Mouse (Mus musculus) thymus, adult 2 months (tissue): ENCODE measurements around the gene Cd274. TPM values are rescaled to one million over a fixed set of nuclear protein-coding genes. Genes with fewer than 3 reads are reported as not detected.
A peak's percentile ranks its signal among the peaks of the same experiment; 100 is the strongest.
"Not testable (repeated sequence)": the region's sequence is repeated elsewhere in the genome, so short reads cannot be mapped to it uniquely, and the experiment has no call there.

Source experiments
- DNase-seq: peaks from one replicate; pipeline ENCODE4 v3.0.0; 2021
- H3K27ac ChIP-seq: fragments of 200-500 bp; 2 replicates; pipeline ENCODE4 v1.5.1; 2012; ENCODE audit warnings: low read length, control low read depth; ENCODE audit not compliant: control insufficient read depth, insufficient read depth
- H3K27me3 ChIP-seq: fragments of 200-500 bp; 2 replicates; pipeline ENCODE4 v1.6.1; 2012; ENCODE audit warnings: mild to moderate bottlenecking, low read length, moderate library complexity, mixed read lengths; ENCODE audit not compliant: control insufficient read depth, insufficient read depth
- H3K36me3 ChIP-seq: fragments of 200-500 bp; 2 replicates; pipeline ENCODE4 v1.6.1; 2012; ENCODE audit warnings: mild to moderate bottlenecking, low read length, moderate library complexity; ENCODE audit not compliant: control insufficient read depth, insufficient read depth
- H3K4me1 ChIP-seq: fragments of 200-500 bp; replicated peaks from 2 replicates; pipeline ENCODE4 v1.6.1; 2012; ENCODE audit warnings: low read length; ENCODE audit not compliant: control insufficient read depth, insufficient read depth
- H3K4me3 ChIP-seq: fragments of 200-500 bp; 2 replicates; pipeline ENCODE4 v1.5.1; 2012; ENCODE audit warnings: mild to moderate bottlenecking, low read length, control low read depth, moderate library complexity; ENCODE audit not compliant: control insufficient read depth, insufficient read depth
- CTCF ChIP-seq: fragments of 200-500 bp; IDR thresholded peaks from 2 replicates; pipeline ENCODE4 v1.5.1; 2012; ENCODE audit warnings: mild to moderate bottlenecking, control low read depth, low read length, moderate library complexity, borderline replicate concordance; ENCODE audit not compliant: control insufficient read depth, poor library complexity, insufficient read depth; ENCODE audit errors: extremely low read depth
- POLR2A ChIP-seq: fragments of 200-500 bp; IDR thresholded peaks from 2 replicates; pipeline ENCODE4 v1.6.1; 2012; ENCODE audit warnings: mild to moderate bottlenecking, low read length, control low read depth, moderate library complexity; ENCODE audit not compliant: control insufficient read depth, poor library complexity, insufficient read depth; ENCODE audit errors: extremely low read depth
- WGBS: fragments of 180-500 bp; shearing (Covaris S2); methylation state at CpG from one replicate; pipeline ENCODE4 v1.1.7; 2018; 5-methylcytosine and 5-hydroxymethylcytosine counted together
- polyA plus RNA-seq: library from polyadenylated mRNA; depleted of rRNA; stranded (reverse); fragments of >200 nt; gene quantifications from 2 replicates; pipeline ENCODE4 v1.2.3, GENCODE M21; 2012

Gene Cd274
- polyA plus RNA-seq, 1 experiment = 22.9 TPM

- DNase-seq = no peak
- H3K27ac ChIP-seq = no peak overlapping the region
- TF ChIP-seq POLR2A (no peak), CTCF (no peak)
- no peaks in the 10 kb centered on the region for H3K27me3 ChIP-seq
- H3K4me3 ChIP-seq = no peak overlapping the region
- H3K36me3 ChIP-seq = no peaks in the 10 kb centered on the region
- H3K4me1 ChIP-seq = peaks cover 5% of the 10 kb centered on the region
- WGBS = 92% methylated on average over 6 of the region's 6 CpGs
Measured at GRCm38 (mm10) chr19:29412476-29413420, 45.5 kb downstream of the Cd274 start.

GRCm38 (mm10) chr19:29414513-29414912, 47.3 kb downstream of the Cd274 start:
- whole genome bisulfite sequencing = 84% methylated on average over 3 of the region's 3 CpGs
- TF ChIP-seq CTCF (no peak), POLR2A (no peak)

DNA sequence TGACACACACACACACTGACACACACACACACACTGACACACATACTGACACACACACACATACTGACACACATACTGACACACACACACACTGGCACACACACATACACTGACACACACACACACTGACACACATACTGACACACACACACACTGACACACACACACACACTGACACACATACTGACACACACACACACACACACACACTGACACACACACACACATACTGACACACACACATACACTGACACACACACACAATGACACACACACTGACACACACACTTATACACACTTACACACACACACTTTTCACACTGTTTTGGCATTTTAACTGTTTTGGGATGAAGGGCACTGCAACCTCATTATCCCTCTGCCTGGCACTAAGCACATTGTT, 47.7 kb downstream of the Cd274 start:
- peaks cover 15% of the 10 kb centered on the region for H3K4me1 ChIP-seq
- H3K27ac ChIP-seq, H3K27me3 ChIP-seq, H3K36me3 ChIP-seq, H3K4me3 ChIP-seq, DNase-seq: not testable (repeated sequence)

More at GRCm38 (mm10) chr19:29414513-29414912, 47.3 kb downstream of the Cd274 start:
- Histone ChIP-seq H3K27ac (no peak overlapping the region), H3K4me3 (no peak overlapping the region), H3K4me1 (peaks cover 15% of the 10 kb centered on the region), H3K27me3 (no peaks in the 10 kb centered on the region), H3K36me3 (no peaks in the 10 kb centered on the region)
- DNase-seq = no peak

DNA sequence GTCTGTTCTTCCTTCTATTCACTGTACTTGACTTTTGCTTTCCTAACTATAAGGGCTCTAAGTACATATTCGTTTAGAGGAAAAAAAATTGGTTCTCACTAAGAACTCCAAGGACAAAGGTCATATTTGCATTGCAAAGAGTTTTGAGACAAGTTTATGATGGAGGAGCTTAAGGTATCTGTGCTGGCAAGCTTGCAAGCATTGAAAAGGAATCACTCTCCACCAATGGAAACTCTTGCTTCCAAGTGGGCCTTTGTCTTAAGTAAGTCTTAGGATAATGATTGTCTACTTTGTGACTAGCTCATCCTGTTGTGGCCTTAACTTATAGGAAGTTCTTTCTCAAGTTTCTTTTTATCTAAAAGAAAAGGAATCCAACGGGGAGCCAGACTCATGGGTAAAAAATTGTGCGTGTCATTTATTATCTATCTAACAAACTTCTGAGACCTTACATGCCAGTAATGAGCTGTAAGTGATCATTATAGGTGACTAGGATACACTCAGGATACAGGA, 49.2 kb downstream of the Cd274 start:
- TF ChIP-seq CTCF = no peak
- TF ChIP-seq POLR2A = no peak
- no peak for DNase-seq
- H3K4me3 ChIP-seq = no peak overlapping the region
- no peaks in the 10 kb centered on the region for H3K27me3 ChIP-seq
- 86% methylated on average over 3 of the region's 3 CpGs for WGBS
- peaks cover 15% of the 10 kb centered on the region for H3K4me1 ChIP-seq
- no peak overlapping the region for H3K27ac ChIP-seq
- H3K36me3 ChIP-seq = no peaks in the 10 kb centered on the region

DNA sequence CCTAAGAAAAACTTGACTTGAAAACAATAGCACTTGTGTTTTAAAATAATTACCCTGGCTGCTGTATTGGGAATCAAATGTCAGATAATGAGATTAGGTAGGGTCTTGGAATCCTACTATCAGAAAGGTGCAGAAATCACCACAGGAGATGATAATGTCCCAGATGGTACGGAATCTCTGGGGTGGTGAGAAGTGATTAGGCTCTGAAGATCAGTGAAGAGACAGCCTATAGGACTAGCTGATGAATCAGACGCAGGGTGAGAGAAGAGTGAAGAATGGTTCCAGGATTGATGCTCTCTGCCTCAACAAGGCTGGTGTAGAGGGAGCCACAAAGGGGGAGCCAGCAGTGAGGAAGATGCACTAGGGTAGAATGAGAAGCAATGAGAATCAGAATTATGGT, 49.9 kb downstream of the Cd274 start:
- 94% methylated on average over 2 of the region's 2 CpGs for WGBS
- H3K4me1 ChIP-seq = peaks cover 15% of the 10 kb centered on the region
- TF ChIP-seq CTCF = no peak
- no peak for TF ChIP-seq POLR2A
- H3K4me3 ChIP-seq = no peak overlapping the region
- no peak overlapping the region for H3K27ac ChIP-seq
- no peaks in the 10 kb centered on the region for H3K27me3 ChIP-seq
- no peaks in the 10 kb centered on the region for H3K36me3 ChIP-seq
- no peak for DNase-seq

DNA sequence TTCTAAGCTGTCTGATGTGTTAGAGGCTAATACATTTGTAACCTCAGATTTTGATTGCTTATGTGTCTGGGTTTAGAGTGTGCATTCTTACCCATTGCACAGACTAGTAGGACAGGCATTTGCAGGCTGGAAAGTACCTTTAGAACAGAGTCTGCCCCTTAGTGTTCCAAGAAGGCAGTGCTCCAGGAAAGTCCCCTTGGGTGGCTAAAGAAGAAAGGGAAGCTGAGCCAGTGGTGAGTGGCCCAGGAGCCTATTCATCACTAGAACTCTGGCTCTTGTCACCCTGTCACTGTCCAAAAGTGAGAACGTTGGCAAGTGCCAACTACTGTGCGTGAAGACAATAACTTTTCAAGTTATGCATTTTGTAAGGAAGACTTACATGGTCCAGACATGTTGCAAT, 50.6 kb downstream of the Cd274 start:
- H3K27ac ChIP-seq = peak overlapping the region; percentile 31; the same call in 1 of the 2 replicates
- 45% methylated on average over 2 of the region's 2 CpGs for WGBS

More for the DNA sequence above, 50.6 kb downstream of the Cd274 start:
- H3K4me1 ChIP-seq = peaks cover 15% of the 10 kb centered on the region
- H3K27me3 ChIP-seq = no peaks in the 10 kb centered on the region
- TF ChIP-seq CTCF (no peak), POLR2A (no peak)
- no peaks in the 10 kb centered on the region for H3K36me3 ChIP-seq
- no peak overlapping the region for H3K4me3 ChIP-seq
- no peak for DNase-seq
